Mouse (Mus musculus): ENCODE results near the gene Chrm3. TPM values are rescaled to one million over a fixed set of nuclear protein-coding genes. Genes with fewer than 3 reads are reported as not detected.
"Not testable (repeated sequence)": the region's sequence is repeated elsewhere in the genome, so short reads cannot be mapped to it uniquely, and the experiment has no call there.

Gene Chrm3
- 1.2 and 1.3 TPM in 2 replicates for polyA plus RNA-seq (2016; fragmentation: Nextera tagmentation; extraction: Ambion mirVana)

GRCm38 (mm10) chr13:10360777-10361176 lies at the start of gene Chrm3:
TSS of gene Chrm3 (minus strand) at chr13:10360847.
- WGBS, result 1% methylated on average over 18 of the region's 18 CpGs
- peak within 1 kb of the TSS; percentile 80 for H3K4me2 ChIP-seq (replicated peaks)
- peak; percentile 92 for ATAC-seq (ENCODE audit: low FRiP score)
- peaks cover 14% of the 10 kb centered on the region for H3K4me1 ChIP-seq
- no peaks in the 10 kb centered on the region for H3K36me3 ChIP-seq
- H3K27ac ChIP-seq, result no peak within 1 kb of the TSS
- H3K4me3 ChIP-seq, result peak within 1 kb of the TSS; percentile 50
- peak within 1 kb of the TSS; percentile 44 for H3K9ac ChIP-seq
- peaks cover 34% of the 10 kb centered on the region for H3K27me3 ChIP-seq
- no peaks in the 10 kb centered on the region for H3K9me3 ChIP-seq (replicated peaks)

GRCm38 (mm10) chr13:10394364-10394763 lies 33.7 kb upstream of the Chrm3 start:
- Histone ChIP-seq H3K36me3 (no peaks in the 10 kb centered on the region), H3K27ac (no peak overlapping the region), H3K27me3 (no peaks in the 10 kb centered on the region), H3K4me2 (replicated peaks) (no peak overlapping the region), H3K4me1 (no peaks in the 10 kb centered on the region), H3K9ac (no peak overlapping the region), H3K4me3 (no peak overlapping the region), H3K9me3 (replicated peaks) (no peaks in the 10 kb centered on the region)
- ATAC-seq (ENCODE audit: low FRiP score), result no peak
- 97% methylated on average over 2 of the region's 2 CpGs for WGBS

GRCm38 (mm10) chr13:10375487-10375886 lies 14.8 kb upstream of the Chrm3 start:
- not testable (repeated sequence) for H3K27me3 ChIP-seq; H3K9ac ChIP-seq; H3K4me2 ChIP-seq (replicated peaks); H3K9me3 ChIP-seq (replicated peaks); H3K27ac ChIP-seq; H3K4me1 ChIP-seq; ATAC-seq (ENCODE audit: low FRiP score); H3K4me3 ChIP-seq; H3K36me3 ChIP-seq

- peak; percentile 84 for ATAC-seq (ENCODE audit: low FRiP score)
- Histone ChIP-seq H3K4me1 (peaks cover 14% of the 10 kb centered on the region), H3K4me3 (peak overlapping the region; percentile 50), H3K9me3 (replicated peaks) (no peaks in the 10 kb centered on the region), H3K9ac (peak overlapping the region; percentile 44), H3K4me2 (replicated peaks) (peak overlapping the region; percentile 80), H3K27ac (no peak overlapping the region), H3K36me3 (no peaks in the 10 kb centered on the region), H3K27me3 (peaks cover 34% of the 10 kb centered on the region)
- WGBS, result under 1% methylated on average over 57 of the region's 60 CpGs
Measured at GRCm38 (mm10) chr13:10360199-10360694, 400 bp downstream of the Chrm3 start.

GRCm38 (mm10) chr13:10359516-10360198 lies 990 bp downstream of the Chrm3 start:
- ATAC-seq (ENCODE audit: low FRiP score), result peak; percentile 33; the same call in 1 of the 2 replicates
- Histone ChIP-seq H3K4me3 (peak overlapping the region; percentile 50), H3K27ac (no peak overlapping the region), H3K36me3 (no peaks in the 10 kb centered on the region), H3K9me3 (replicated peaks) (no peaks in the 10 kb centered on the region), H3K4me1 (peaks cover 14% of the 10 kb centered on the region), H3K4me2 (replicated peaks) (peak overlapping the region; percentile 80), H3K27me3 (peaks cover 34% of the 10 kb centered on the region), H3K9ac (peak overlapping the region; percentile 44)
- WGBS, result under 1% methylated on average over 26 of the region's 26 CpGs

GRCm38 (mm10) chr13:10355796-10356195 lies 4.9 kb downstream of the Chrm3 start:
- Histone ChIP-seq H3K4me2 (replicated peaks) (no peak overlapping the region), H3K4me3 (no peak overlapping the region), H3K9ac (no peak overlapping the region), H3K27ac (no peak overlapping the region), H3K27me3 (peaks cover 23% of the 10 kb centered on the region), H3K36me3 (no peaks in the 10 kb centered on the region), H3K9me3 (replicated peaks) (no peaks in the 10 kb centered on the region), H3K4me1 (peaks cover 9% of the 10 kb centered on the region)
- ATAC-seq (ENCODE audit: low FRiP score), result no peak
- 80% methylated on average over 5 of the region's 5 CpGs for WGBS

- Histone ChIP-seq H3K4me3 (no peak overlapping the region), H3K4me1 (peaks cover 7% of the 10 kb centered on the region), H3K9me3 (replicated peaks) (no peaks in the 10 kb centered on the region), H3K36me3 (no peaks in the 10 kb centered on the region), H3K4me2 (replicated peaks) (no peak overlapping the region), H3K27me3 (peaks cover 18% of the 10 kb centered on the region), H3K9ac (no peak overlapping the region), H3K27ac (no peak overlapping the region)
- no peak for ATAC-seq (ENCODE audit: low FRiP score)
- WGBS, result 77% methylated on average over 2 of the region's 2 CpGs
Measured at GRCm38 (mm10) chr13:10354885-10355575, 5.6 kb downstream of the Chrm3 start.

GRCm38 (mm10) chr13:10352141-10352540 lies 8.5 kb downstream of the Chrm3 start:
- no peaks in the 10 kb centered on the region for H3K4me1 ChIP-seq
- no peak overlapping the region for H3K9ac ChIP-seq
- H3K9me3 ChIP-seq (replicated peaks), result no peaks in the 10 kb centered on the region
- H3K4me2 ChIP-seq (replicated peaks), result no peak overlapping the region
- H3K27ac ChIP-seq, result no peak overlapping the region
- no peak overlapping the region for H3K4me3 ChIP-seq
- WGBS, result 92% methylated on average over 1 of the region's 1 CpGs
- no peaks in the 10 kb centered on the region for H3K27me3 ChIP-seq
- H3K36me3 ChIP-seq, result no peaks in the 10 kb centered on the region
- no peak for ATAC-seq (ENCODE audit: low FRiP score)

GRCm38 (mm10) chr13:10344362-10344761 lies 16.3 kb downstream of the Chrm3 start:
- Histone ChIP-seq H3K9ac (no peak overlapping the region), H3K27me3 (no peaks in the 10 kb centered on the region), H3K4me2 (replicated peaks) (no peak overlapping the region), H3K9me3 (replicated peaks) (no peaks in the 10 kb centered on the region), H3K36me3 (no peaks in the 10 kb centered on the region), H3K4me1 (no peaks in the 10 kb centered on the region), H3K27ac (no peak overlapping the region), H3K4me3 (no peak overlapping the region)
- 71% methylated on average over 5 of the region's 5 CpGs for WGBS
- no peak for ATAC-seq (ENCODE audit: low FRiP score)

- Histone ChIP-seq H3K4me2 (replicated peaks) (no peak overlapping the region), H3K9ac (no peak overlapping the region), H3K4me1 (no peaks in the 10 kb centered on the region), H3K27me3 (no peaks in the 10 kb centered on the region), H3K36me3 (no peaks in the 10 kb centered on the region), H3K9me3 (replicated peaks) (no peaks in the 10 kb centered on the region), H3K4me3 (no peak overlapping the region), H3K27ac (no peak overlapping the region)
- ATAC-seq (ENCODE audit: low FRiP score), result no peak
Measured at GRCm38 (mm10) chr13:10335558-10335957, 25.1 kb downstream of the Chrm3 start.

GRCm38 (mm10) chr13:10332762-10333161 lies 27.9 kb downstream of the Chrm3 start:
- Histone ChIP-seq H3K27me3 (no peaks in the 10 kb centered on the region), H3K4me2 (replicated peaks) (no peak overlapping the region), H3K27ac (no peak overlapping the region), H3K4me1 (no peaks in the 10 kb centered on the region), H3K36me3 (no peaks in the 10 kb centered on the region), H3K9ac (no peak overlapping the region), H3K4me3 (no peak overlapping the region), H3K9me3 (replicated peaks) (no peaks in the 10 kb centered on the region)
- no peak for ATAC-seq (ENCODE audit: low FRiP score)
- 89% methylated on average over 4 of the region's 4 CpGs for WGBS

GRCm38 (mm10) chr13:10309811-10310210 lies 50.8 kb downstream of the Chrm3 start:
- Histone ChIP-seq H3K4me1 (no peaks in the 10 kb centered on the region), H3K36me3 (no peaks in the 10 kb centered on the region), H3K9ac (no peak overlapping the region), H3K4me2 (replicated peaks) (no peak overlapping the region), H3K4me3 (no peak overlapping the region), H3K27me3 (no peaks in the 10 kb centered on the region), H3K27ac (no peak overlapping the region), H3K9me3 (replicated peaks) (no peaks in the 10 kb centered on the region)
- no peak for ATAC-seq (ENCODE audit: low FRiP score)

GRCm38 (mm10) chr13:10295160-10295559 lies 65.5 kb downstream of the Chrm3 start:
- Histone ChIP-seq H3K9me3 (replicated peaks) (no peaks in the 10 kb centered on the region), H3K27ac (no peak overlapping the region), H3K36me3 (no peaks in the 10 kb centered on the region), H3K4me3 (no peak overlapping the region), H3K27me3 (no peaks in the 10 kb centered on the region), H3K4me1 (no peaks in the 10 kb centered on the region), H3K4me2 (replicated peaks) (no peak overlapping the region), H3K9ac (no peak overlapping the region)
- WGBS, result 73% methylated on average over 2 of the region's 2 CpGs
- ATAC-seq (ENCODE audit: low FRiP score), result no peak

Data from hindbrain, embryonic 12.5 days (tissue).